Mouse (Mus musculus) naive thymus-derived CD4-positive, alpha-beta T cell, adult 2 months (primary cell): Measurements from ENCODE around the gene Ehmt1.
A peak's percentile ranks its signal among the peaks of the same experiment; 100 is the strongest.

Experiments used
- DNase-seq: peaks from one replicate; pipeline ENCODE4 v3.0.0-alpha.2; 2011; ENCODE audit warnings: low read depth

Ehmt1 gene

DNA sequence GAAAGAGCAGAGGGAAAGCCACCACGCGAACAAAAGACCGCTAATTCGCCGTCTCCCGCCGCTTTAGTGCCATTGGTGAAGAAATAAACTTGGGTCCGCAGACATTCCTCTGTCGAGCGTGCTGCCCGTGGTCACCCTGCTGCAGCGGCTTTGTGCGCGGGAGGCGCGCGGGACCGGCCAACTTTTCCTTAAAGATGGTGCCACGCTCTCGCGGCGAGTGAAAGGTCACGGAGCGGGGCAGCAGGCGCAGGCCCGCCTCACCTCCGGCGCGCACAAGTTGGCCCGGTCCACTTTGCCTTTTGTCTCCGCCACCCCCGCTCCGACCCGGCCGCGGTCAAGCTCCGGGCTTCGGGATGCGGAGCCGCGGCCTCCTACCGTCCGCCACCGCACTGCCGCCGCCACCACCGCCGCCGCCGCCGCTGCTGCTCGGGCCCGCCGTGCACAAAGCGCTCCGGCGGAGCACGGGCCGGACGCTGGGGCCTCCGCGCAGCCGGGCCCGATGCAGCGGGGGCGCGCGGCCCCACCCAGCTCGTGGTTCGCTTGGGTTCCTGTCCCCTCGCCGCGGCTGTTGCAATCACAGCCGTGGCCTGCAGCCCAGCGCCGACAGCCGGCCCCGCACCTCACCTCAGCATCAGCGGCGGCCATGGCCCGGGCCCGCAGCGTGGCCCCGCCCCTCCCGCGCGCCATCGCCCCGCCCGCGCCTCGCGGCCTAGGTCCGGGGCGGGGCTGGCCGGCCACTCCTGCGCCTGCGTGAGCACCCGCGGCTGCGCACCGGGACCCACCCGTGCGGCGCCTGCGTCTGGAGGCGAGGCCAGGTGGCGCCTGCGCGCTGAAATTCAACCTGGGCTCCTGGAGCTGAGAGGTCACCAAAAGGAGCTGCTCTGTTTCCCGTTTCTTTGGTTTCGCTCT lies at the start of gene Ehmt1:
Ehmt1 (minus strand) TSS at position 685 of the 909 bp plus-strand sequence.
- DNase-seq: peak; percentile 96

DNA sequence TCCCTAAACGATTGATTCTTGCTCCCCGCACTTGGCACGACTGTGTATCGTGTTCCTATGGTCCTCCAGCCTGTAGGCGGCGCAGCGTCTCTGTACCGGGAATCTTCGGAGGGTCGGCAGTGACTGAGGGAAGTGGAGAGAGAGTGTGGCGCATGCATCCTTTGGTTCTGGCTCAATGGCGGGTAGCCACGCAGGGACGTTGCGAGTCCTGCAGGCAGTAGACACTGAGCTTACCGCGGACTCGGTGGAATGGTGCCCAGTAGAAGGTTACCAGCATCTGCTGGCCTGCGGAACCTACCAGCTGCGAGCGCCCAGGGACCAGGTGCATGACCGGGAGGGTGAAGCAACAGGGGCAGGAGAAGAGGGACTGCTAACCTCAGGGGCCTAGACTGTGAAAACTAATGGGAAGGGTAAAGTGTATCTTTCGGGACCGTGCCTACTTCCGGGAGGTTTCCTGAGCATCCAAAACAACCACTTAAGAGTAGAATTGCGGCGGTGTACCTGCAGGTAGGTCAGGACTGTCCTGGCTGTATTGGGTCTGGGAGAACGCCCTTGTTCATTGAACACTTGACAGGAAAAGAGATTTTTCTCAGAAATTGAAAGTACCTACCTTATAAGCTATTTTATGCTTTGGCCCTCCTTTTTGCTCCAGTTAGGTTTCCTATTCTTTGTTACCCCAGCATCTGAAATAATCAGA lies 43.0 kb upstream of the Ehmt1 start, which contains the start of gene Dph7:
Dph7 (plus strand) TSS at position 97 of the 697 bp plus-strand sequence.
- peak; percentile 90 for DNase-seq

- no peak for DNase-seq
Observed at GRCm38 (mm10) chr2:24960910-24961309, 41.5 kb upstream of the Ehmt1 start.

DNA sequence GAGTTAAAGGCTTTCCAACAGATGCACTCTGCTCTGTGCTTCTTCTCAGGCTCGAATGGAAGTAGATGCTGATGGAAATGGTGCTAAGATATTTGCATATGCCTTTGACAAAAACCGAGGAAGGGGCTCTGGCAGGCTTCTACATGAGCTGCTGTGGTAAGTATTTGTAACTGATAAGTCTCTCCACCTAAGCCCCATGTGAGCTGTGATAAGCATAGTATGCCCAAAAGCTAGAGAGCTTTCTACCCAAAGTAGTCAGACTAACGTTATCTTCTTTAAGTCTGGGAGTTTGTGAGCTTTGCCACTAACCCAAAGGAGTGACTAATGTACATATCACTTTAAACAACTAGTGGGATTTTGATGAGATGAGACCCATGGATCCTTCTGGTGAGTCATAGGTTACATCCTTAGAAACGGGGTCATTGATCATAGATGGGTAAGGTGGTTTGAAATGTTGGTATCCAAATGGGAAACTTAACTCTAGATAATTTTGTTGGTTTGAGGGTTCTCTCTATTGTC lies 33.2 kb upstream of the Ehmt1 start:
- DNase-seq: no peak

DNA sequence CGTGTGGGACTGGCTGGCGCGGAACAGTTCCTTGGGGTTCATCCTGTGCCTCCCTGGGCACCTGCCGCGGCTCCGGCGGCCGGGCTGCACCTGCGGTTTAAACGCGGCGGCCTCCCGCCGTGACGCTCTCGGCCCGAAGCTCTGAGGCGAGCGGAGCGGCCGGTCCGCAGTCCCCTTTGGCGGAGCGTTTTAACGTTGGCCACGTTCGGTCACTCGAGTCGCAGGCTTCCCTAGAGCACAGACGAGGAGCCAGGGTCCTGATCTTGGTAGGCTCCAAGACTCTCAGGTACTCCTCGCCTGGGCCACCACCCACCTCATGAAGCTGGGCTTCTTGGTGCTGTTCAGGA lies 30.7 kb upstream of the Ehmt1 start:
- peak; percentile 50 for DNase-seq

- peak; percentile 98 for DNase-seq
Observed at GRCm38 (mm10) chr2:24949421-24950188, 30.2 kb upstream of the Ehmt1 start, which contains the start of gene Zmynd19. Gene Zmynd19, plus strand, starts transcription at chr2:24949792.

GRCm38 (mm10) chr2:24944304-24944703 lies 24.9 kb upstream of the Ehmt1 start:
- DNase-seq: peak; percentile 69

GRCm38 (mm10) chr2:24942092-24942491 lies 22.7 kb upstream of the Ehmt1 start:
- DNase-seq: no peak

GRCm38 (mm10) chr2:24935057-24935796 lies 15.8 kb upstream of the Ehmt1 start, which contains the start of gene Arrdc1:
Gene Arrdc1, minus strand, starts transcription at chr2:24935252.
- peak; percentile 99 for DNase-seq

GRCm38 (mm10) chr2:24934441-24934963 lies 15.1 kb upstream of the Ehmt1 start:
- no peak for DNase-seq

DNA sequence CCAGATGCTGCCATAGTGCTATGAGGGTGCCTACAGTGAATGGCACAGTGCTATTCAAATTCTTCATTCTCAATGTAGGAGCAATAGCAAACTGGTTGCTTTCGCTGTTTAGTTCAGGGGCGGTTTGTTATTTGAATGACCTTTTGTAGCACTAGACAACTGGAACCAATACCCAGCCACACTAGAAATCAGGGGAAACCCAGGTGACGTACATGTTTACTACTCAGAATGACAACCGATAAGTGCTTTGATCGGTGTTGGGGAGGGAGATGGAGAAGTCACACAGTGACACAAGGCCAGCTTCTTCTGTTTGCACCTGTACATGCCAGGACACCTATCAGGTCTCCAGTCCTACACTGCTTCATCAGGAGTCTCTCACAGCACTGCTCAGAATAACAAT lies 10.2 kb upstream of the Ehmt1 start:
- no peak for DNase-seq

DNA sequence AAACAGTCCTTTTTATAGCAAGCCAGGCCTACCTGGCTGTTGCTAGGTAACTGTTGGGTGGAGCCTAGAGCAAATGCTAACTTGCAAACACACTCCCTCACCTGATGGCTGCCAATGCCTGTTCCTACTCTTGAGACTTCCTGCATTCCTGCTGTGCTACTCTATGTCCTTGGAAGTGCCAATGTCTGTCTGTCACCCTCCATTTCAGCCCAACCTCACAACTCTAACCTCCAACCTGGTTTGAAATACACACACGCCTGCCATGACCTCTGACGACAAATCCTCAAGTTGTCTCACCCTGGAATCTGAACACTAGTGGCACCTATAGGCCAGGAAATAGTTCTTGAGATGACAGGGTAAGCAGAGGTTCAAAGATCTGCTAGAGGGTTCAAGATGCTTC lies 9.7 kb upstream of the Ehmt1 start:
- no peak for DNase-seq

GRCm38 (mm10) chr2:24927810-24928479 lies 8.5 kb upstream of the Ehmt1 start:
- no peak for DNase-seq

DNA sequence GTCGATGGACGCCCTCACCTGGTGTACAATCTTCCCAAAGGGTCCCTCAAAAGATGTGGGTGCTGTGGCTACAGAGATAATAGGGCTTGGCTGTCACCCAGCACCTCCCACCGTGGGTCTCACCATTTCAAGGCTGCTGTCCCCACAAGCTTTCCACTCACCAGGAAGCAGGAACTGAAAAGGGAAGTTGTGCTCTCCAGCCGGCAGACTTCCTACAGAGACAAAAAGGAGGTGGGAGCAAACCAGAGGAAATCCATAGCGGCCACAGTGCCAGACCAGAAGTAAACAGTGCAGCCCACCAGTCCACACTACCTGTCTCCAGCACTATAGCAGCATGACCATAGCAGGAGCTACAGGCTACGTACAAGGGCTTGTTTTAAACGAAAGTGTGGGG lies 7.5 kb upstream of the Ehmt1 start:
- no peak for DNase-seq

GRCm38 (mm10) chr2:24926345-24926964 lies 7.0 kb upstream of the Ehmt1 start:
- DNase-seq: no peak

GRCm38 (mm10) chr2:24925284-24925683 lies 5.9 kb upstream of the Ehmt1 start:
- DNase-seq: no peak

DNA sequence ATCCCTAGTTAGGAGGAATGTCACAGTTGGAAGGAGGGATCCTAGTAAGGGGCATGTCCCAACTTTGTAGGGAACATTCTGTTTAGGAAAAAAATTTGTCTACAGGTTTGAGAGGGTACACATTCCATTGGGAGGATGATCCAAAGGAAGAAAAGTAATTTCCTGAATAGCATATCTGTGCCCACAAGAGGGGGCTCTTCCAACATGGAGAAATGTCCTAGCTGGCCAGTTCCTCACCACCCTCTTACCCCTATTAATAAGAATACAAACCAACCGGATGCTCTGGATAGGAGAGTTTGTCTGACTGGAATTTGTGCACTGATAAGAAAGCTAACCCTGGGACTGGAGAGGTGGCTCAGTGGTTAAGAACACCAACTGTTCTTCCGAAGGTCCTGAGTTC lies 4.1 kb upstream of the Ehmt1 start:
- DNase-seq: peak; percentile 20

GRCm38 (mm10) chr2:24919839-24920175 lies 393 bp upstream of the Ehmt1 start:
- no peak for DNase-seq

GRCm38 (mm10) chr2:24914762-24915161 lies 4.7 kb downstream of the Ehmt1 start:
- no peak for DNase-seq

DNA sequence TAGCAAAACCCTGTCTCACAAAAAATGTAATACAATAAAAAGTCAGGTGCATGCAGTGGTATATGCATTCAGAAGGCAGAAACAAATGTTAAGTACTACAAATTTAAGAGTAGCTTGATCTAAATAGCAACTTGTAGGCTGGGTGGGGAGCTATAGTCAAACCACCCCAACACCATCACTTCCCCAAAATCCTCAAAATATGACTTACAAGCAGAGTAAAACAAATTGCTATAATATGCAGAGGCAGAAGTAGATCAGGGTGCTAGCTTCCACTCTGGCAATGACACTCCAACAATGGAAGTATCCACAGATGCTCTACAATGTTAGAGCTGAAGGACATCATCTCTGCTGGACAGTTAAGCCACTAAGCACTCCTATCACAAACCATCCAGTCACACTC lies 6.8 kb downstream of the Ehmt1 start:
- DNase-seq: no peak
